Mouse (Mus musculus): ENCODE measurements at regions not wholly inside any gene's neighbourhood (a gene's known extent, or its start where the extent isn't known, plus 50 kb on each side); places are given as distances from the start of the nearest gene placed in this dataset.
A peak's percentile ranks its signal among the peaks of the same experiment; 100 is the strongest.
"Not testable (repeated sequence)": the region's sequence is repeated elsewhere in the genome, so short reads cannot be mapped to it uniquely, and the experiment has no call there.

DNA sequence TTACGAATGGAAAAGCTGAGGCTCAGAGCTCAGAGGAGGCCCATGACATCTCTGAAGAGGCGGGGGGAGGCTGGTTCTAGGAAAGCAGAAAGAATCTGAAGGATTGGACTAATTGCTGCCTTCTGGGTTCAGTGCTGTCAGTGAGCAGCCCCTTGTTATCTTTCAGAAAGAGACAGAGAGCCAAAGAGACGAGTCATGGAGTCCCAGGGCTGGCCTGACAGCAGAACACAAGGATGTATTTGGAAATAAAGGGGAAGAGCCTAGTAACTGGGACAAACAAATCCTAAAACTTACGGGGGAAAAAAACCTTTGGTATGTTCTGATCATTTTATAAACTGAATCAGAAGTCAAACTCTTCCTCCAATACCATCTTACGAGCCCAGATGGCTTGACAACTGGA lies 247.8 kb upstream of the Zfp703 start:
- DNase-seq (ENCODE audit: inconsistent age in 2 of 2, low spot score in 1 of 2), result no peak

DNA sequence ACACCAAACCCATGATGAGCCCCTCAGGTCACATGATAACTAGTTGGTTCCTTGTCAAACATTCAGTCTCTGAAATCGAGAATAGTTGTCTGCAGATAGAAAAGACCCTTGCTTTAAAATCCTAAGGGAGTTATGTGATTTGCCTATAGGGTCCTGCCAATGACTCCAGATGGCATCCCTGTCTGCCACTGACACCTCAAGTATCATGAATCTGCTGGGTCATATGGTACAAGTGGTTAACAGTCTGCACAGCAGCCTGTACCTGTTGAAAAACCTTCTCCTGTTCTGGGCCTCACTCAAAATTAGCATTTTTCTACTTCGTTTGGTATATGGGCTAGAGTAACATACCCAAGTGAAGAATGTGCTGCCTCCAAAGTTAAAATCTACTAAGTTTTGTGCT lies 246.0 kb upstream of the Zfp703 start:
- no peak for DNase-seq (ENCODE audit: inconsistent age in 2 of 2, low spot score in 1 of 2)

DNA sequence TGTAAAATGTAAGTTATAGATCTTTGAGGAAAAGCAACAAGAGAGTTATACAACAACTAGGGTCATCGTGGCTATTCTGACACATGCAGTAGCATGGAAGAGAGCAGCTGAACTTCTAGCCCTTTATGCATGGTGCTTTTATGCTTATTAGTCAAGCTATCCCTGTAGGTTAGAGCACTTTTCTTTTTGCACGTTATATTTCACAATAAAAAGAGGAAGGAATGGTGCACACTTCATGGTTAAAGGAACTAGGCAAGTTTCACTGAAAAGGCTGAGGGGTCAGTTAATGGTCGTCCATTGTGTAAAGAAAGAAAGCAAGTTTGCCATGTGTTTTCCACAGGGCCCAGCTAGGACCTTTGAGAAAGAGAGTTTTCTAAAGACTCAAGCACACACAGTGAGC lies 232.7 kb upstream of the Zfp703 start:
- no peak for DNase-seq (ENCODE audit: inconsistent age in 2 of 2, low spot score in 1 of 2)

DNA sequence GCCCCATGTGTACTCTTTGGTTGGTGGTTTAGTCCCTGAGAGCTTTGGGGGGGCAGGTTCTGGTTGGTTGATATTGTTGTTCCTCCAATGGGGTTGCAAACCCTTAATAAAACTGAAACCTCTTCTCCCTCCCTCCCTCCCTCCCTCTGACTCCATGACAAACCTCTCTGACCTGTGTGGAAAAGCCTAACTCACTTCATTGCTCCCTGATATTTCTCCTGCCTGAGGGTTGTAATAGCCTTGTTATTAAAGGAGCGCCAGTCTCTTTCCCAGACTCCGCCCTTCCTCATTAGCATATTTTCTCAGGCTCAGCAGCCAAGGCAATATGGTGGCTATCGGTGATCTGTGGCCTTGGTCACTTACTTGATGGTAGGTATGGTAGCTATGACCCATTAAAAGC lies 230.3 kb upstream of the Zfp703 start:
- DNase-seq (ENCODE audit: inconsistent age in 2 of 2, low spot score in 1 of 2), result no peak

DNA sequence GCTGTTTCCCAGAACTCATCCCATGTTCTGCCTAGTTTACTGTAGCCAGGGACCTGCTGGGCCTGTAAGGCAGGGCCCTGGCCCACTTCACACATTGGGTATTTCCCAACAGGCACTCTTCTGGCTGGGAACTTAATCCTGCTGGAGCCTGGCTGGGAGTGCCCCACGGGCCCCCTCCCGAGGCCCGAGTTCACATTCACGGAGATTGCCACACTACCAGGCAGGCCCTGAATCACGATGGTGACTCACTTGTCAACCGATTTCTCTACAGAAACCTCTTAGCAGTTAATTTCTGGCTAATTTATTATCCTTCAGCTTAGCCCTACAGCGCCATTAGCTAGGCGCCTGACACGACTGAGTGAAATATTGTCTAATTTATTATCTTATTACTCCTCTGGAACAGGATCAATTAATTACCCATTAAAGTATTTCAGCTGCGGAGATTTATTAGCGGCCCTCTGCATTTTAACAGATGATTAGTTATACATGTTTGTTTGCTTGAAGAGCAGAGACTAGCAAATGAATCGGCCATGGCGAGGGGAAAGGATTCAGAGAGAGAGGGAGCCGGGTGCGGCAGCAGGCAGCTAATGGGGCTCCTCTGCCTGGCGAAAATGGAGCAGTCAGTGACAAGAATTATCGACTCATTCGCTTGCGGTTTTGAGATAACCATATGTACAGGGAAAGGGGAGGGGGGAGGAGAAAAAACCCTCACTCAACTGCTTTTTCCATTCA lies 229.7 kb upstream of the Zfp703 start:
- DNase-seq (ENCODE audit: inconsistent age in 2 of 2, low spot score in 1 of 2), result peak; percentile 54 to 91

DNA sequence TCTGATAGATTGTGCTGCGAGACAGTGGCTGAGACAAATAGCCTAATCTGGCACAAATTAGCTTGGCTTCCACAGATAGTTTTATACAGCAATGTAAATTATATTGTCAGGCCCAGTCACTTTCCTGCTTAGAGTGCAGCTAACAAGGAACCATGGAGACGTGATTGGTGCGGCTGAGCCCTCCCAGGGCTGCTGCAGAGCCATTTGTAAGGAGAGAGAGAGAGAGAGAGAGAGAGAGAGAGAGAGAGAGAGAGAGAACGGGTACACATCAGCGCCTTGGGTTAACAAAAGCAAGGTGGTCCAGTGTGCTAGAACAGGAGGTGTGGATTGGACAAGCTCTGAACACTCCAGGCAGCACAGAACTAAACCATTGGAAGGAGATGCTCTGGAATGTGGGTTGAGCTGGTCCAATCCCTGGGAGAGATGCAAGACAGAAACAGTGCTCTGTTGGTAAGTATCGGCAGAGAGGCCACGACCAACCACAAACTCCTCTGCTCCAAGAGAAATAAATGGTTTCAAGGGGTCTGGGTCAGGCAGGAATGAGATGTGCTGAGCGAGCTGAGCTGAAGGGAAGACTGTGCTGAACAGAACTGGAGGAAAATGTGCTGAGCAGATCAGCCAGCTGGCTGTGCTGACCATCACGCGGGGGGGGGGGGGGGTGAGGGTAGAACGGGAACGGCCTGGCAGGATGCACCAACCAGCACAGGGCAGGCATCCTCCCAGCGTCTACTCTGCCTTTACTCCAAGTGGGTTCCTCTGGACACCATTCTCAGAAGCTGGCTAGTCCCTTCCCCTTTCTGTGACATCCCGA lies 228.8 kb upstream of the Zfp703 start:
- DNase-seq (ENCODE audit: inconsistent age in 2 of 2, low spot score in 1 of 2), result no peak

DNA sequence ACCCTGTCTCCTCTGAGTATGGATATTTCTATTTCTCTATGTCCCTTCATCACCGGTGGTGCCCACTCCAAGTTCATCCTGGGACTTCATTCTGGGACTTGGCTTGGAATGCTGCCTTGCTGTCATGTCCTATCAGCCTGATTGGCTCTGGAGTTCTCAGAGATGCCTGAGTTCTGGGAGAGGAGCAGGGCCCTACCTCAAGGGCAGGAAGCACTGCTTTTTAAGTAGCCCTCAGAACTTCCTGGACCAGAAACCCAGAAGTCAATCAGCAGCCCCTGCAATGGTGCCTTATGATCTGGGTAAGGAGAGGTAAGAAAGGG lies 228.2 kb upstream of the Zfp703 start:
- DNase-seq (ENCODE audit: inconsistent age in 2 of 2, low spot score in 1 of 2), result no peak

DNA sequence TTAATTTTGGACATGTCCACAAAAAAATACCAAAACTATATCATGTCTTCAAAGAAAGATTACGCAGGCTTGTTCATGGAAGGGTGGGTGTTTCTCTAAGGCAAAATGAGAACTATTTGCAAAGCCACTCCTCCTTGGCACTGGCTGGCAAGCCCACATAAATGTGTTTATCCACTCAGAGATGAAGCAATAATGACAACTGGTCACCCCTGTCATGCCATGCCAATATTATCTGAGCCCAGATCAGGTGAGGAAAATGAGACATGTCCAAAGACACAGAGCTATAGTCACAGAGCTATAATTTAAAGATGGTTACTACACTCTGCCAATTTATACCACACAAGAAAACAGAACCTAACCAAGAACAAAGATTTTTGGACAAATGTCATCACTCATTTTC lies 227.0 kb upstream of the Zfp703 start:
- no peak for DNase-seq (ENCODE audit: inconsistent age in 2 of 2, low spot score in 1 of 2)

DNA sequence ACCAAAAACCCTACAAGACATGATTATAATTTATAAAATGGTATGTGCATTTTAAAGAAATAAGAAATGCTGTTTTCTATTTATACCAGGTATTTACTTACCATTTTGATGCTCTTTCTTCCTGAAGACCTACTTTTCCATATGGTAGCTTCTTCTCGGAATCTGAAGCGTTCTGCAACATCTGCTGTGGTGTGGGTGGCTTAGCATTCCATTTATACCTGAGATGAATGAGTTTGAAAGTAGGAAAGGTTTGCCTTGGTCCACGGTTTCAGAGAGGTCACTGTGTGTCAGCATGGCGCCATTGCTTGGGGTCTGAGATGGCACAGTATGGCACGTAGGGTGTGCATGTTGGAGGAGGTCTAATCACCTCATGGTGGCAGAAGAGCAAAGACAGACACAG lies 225.5 kb upstream of the Zfp703 start:
- no peak for DNase-seq (ENCODE audit: inconsistent age in 2 of 2, low spot score in 1 of 2)

DNA sequence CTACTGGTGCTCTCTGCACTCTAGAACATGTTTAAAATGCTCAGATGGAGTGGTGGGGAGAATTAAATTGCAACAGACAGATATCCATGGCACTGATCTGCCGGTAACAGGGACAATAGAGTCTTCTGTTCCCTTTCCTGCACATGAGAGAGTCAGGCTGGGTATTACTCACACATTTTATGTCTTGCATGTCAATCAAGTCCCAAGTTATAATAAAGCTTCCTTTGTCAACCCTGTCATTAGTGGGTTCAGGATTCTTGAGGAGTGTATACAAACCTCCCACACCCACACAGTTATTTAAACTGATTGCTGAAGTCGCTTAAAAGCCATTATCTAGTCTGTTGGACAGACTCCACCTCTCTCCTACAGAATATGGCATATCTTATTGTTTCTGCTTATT lies 220.7 kb upstream of the Zfp703 start:
- DNase-seq (ENCODE audit: inconsistent age in 2 of 2, low spot score in 1 of 2), result no peak

DNA sequence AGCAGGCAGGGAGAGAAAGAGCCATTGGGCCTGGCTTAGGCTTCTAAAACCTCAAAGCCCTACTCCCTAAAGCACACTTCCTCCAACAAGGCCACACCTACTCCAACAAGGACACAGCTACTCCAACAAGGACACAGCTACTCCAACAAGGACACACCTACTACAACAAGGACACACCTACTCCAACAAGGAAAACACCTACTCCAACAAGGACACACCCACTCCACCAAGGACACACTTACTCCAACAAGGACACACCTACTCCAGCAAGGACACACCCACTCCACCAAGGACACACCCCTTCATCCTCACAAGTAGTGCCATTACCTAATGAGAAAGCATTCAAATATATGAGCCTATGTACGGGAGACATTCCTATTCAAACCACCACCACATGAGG lies 216.4 kb upstream of the Zfp703 start:
- no peak for DNase-seq (ENCODE audit: inconsistent age in 2 of 2, low spot score in 1 of 2)

DNA sequence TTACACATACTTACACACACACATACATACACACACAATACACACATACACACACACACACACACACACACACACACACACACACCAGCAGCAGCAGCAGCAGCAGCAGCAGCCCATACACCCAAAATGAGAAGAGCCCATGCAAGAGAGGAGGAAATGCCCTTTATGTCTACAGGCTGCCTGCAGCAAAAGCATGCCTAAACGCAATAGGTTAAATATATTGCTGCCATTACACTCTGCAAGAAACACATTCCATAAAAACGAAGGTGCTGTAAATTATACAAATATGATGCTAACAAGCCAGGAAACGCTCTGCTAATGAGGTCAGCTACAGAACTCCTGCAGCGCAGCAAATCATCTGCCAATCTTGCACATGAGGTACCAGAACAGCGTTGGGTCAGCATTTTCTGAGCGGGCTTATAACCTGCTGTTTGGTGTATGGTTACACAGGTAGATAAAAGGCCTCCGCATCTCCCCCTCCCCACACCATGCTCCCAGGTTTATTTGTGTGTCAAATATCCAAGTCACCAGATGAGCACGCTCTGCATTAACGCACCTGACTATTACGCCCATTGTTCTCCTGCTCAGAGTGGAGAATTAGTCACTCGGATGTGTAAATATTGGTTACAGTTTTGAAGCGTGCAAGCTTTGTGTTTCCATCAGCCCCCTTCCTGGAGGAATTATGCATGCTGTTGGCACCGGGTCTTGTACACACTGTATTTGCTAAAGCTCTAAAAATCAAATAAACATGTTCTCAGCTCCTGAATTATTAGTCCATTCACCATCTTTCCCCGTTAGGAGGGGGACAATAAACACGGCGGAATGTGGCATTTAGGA lies 214.0 kb upstream of the Zfp703 start:
- no peak for DNase-seq (ENCODE audit: inconsistent age in 2 of 2, low spot score in 1 of 2)

DNA sequence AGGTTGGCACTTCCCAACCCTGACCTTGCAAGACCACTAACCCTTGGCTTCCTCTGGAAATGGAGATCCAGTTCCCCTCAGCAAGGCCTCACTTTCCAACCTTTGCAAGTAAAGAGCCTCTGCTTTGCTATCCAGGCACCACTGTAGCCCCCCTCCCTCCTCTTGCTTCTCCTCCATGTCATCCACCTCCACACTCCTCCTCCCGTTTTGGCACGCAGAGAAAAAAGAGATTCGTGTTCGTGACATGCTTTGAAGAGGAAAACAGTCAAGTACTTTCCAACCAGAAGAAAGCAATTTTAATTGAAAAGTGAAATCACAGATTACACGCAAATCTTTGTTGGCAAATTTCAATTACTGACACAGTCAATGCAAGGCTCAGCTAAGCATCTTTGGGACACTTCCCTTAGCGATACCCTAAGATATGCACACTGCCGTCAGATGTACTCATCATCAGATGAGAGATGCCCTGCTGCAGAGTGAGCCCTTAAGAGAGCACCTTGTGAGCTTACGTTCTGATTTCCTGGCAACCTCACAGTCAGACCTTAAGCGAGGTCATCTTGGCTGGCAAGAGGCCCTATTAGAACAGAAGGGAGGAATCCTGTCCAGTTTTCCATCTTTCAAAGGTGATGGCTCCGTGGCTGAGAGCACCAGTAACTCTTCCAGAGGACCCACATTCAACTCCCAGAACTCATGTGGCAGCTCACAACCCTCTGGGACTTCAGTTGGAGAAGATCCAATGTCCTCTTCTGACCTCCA lies 208.5 kb upstream of the Zfp703 start:
- peak in 1 of 2 experiments; percentile 60 for DNase-seq (ENCODE audit: inconsistent age in 2 of 2, low spot score in 1 of 2)

DNA sequence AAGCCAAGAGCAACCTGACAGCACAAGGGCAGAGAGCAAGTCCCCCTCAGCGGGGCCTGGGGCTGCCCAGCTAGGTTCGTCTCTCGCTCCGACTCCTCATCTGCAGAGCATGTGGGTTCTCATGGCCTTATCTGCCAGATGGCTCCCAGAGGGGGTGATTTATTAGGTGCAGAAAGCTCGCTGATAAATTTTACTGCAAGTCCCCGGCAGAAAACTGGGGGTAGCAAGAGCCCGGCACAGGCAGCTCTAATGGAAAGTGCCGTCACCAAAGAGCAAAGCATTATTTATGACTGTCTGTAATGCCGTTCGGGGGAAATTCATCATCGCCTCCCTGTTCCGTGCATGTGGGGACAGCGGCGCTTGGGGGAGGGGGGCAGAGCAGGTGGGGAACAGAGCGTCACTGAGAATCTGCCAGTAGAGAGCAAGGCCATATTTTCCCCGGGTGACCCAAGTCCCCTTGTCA lies 206.7 kb upstream of the Zfp703 start:
- DNase-seq (ENCODE audit: inconsistent age in 2 of 2, low spot score in 1 of 2), result peak; percentile 70 to 84

DNA sequence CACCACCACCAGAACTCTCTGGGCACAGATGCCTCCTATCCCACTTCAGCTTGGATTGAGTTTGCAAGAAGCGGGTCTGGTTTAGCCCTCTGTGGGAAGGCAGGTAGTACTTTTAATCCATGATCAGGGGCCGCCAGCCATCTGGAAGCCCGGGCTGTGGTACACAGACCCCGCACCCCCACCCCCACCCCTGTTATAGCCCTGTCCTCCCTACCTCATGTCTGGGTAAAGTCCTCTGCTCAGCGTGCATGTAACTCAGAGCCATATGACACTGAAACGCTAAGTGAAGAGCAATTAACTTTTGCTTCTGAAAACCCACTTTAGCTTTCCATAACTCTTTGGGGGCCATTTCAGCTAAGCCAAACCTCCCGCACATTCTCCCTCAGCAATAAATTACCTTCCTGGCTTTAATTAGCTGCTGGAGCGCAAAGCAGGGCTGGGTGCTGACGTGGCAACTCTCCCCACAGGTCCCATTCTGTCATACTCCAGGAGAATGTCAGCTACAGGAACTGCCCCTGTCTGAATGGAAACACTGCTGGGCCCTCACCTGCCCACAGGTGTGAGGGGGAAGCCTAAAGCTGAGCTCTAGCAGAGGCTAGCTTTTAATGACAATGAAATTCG lies 198.1 kb upstream of the Zfp703 start:
- DNase-seq (ENCODE audit: inconsistent age in 2 of 2, low spot score in 1 of 2), result no peak

DNA sequence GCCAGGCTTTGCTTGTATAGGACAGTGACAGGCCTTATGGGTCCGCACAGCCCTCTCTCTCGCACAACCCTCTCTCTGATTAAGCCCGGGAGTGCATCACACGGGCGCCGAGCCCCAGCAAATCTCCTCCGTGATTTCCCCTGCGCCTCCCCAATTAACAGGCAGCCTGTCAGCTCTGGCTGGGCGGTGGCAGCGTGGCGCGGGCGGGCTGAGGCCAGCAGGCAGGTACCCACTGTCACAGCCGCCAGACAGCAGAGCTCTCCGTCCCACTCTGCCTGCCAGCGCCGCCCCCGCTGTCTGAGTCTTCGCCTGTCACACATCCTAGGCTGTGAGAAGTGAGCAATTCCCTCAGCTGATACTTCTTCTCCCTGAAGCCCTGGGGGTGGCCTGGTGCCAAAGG lies 196.6 kb upstream of the Zfp703 start:
- no peak for DNase-seq (ENCODE audit: inconsistent age in 2 of 2, low spot score in 1 of 2)

DNA sequence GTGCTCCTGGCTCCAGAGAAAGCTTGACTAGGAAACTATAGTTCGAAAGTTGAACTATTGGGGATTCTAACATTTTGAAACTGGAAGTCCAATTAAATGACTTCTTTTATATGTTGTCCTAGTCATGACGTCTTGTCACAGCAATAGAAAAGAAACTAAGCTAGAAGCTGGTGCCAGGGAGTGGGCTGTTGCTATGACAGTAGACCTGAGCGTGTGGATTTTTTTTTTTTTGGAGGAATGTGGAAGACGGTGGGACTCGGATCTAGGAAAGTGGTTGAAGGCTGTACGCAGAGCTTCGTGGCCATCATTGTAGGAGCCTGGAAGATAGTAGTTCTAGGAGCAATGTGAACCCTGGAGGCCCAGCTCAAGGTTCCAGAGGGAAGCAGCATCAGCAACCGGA lies 194.2 kb upstream of the Zfp703 start:
- not testable (repeated sequence) for DNase-seq (ENCODE audit: inconsistent age in 2 of 2, low spot score in 1 of 2)

DNA sequence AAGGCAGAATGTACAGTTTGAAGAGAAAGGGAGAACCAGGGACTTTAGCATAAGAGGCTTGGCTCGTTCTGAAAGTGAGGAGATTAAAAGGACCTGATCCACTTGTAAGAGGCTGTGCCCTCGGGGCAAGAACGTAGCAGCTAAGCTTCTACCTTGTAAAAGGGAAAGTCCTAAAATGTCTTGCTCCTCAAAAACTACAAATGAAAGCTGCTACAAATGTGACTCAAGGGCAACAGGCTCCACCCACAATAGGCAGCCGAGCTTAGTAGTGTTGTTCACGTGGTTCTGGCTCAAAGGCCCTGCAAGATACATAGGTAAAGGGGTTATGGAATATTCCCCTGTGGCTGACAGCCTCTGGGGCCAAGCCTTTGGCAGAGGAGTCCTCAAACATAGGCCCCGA lies 192.7 kb upstream of the Zfp703 start:
- peak; percentile 31 to 69 for DNase-seq (ENCODE audit: inconsistent age in 2 of 2, low spot score in 1 of 2)

DNA sequence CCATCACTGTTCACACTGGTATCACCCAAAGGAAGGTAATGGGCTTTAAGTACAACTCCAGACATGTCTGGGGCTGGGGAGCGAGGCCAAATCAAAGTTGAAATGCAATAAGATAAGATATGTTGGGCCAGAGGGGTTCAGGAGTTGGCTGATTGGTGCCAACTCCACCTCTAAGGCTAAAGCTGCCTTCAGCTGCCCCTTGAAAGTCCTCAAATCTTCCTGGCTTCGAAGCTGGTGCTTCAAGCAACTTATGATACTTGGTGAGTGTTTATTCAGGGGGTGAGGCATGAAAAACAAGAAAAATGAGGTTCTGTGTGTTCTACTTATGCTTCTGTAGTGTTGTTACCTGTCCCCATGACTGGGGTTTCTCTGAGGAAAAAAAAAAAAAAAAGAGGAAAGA lies 185.3 kb upstream of the Zfp703 start:
- no peak for DNase-seq (ENCODE audit: inconsistent age in 2 of 2, low spot score in 1 of 2)

DNA sequence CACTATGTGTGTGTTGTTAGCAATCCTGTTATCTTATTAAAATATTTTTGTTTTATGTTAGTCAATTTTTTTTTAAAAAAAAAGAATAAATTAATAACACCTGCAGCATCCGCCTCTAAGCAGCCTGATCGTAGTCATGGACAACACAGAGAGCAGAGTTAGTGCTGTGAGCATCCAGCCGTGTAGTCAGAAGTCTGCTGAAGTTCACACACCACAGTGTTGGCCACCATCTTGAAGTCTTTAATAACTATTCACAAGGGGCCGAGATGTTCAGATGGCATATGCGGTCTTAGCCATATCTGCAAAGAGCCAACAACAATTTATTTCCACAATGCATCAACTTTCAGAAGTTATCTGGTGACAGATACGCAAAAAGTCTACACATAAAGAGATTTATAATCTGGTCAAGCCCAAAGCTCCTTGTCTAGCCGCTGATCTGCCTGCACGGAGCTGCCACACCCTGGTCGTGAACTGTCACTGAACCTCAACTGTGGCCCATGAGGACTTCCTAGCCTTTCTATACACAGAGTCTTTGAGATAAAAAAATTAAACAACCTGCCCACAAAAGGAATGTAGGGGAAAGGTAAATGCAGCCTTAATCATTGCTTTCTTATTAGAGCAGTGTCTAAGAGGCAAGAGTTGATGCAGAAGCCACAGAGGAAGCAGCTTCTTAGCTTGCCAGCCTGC lies 183.4 kb upstream of the Zfp703 start:
- DNase-seq (ENCODE audit: inconsistent age in 2 of 2, low spot score in 1 of 2), result no peak
